Mouse (Mus musculus) gastrocnemius, postnatal 14 days (tissue): ENCODE measurements at regions not wholly inside any gene's neighbourhood (a gene's known extent, or its start where the extent isn't known, plus 50 kb on each side); places are given as distances from the start of the nearest gene placed in this dataset.

ENCODE experiments used
- DNase-seq: peaks from one replicate; pipeline ENCODE4 v3.0.0; 2021; ENCODE audit warnings: mixed read lengths
- intact Hi-C: fragments of 180-260 bp; cut with DNase I; formaldehyde crosslinking; loops from one replicate; pipeline ENCODE4 v1.15.1; 2025; ENCODE audit warnings: low total_unique reads

- intact Hi-C loops, result no loop called here
- peak; percentile 44 for DNase-seq
Measured at GRCm38 (mm10) chr6:84394496-84395090, 199.1 kb downstream of the Cyp26b1 start.

DNA sequence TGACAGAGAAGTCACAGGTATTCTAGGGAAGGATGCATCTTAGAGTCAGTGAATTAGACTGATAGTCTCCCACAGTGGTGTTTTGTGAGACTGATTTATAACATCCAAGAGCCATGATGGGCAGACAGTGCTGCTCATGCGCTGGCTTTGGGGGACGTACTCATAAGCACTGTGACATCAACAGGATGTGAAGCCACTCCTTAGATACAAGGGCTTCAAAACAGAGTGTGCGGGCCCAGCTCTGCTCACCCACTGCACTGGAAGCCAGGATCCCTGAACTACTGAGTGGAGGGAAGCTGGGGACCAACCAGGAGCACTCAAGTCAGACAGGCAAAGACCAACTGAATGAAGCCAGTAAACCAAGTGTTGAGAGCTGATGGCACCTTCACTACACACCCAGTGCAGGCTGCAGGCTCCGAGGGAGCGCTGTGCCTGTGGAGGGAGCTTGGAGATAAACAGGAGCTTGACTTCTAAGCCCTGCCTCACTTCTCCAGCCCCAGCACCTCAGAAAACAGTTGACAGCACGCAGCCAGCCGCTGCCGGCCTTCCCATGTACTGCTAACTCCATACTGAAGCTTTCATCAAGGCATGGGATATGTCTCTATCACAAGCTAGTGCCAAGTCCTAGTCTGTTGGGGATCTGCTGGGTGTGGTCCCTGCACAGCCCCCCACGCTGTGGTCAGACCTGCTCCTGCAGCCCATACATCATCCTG is 200.0 kb downstream of the Cyp26b1 start:
- intact Hi-C loops, result no loop called here
- DNase-seq, result no peak

- DNase-seq, result no peak
- intact Hi-C loops, result no loop called here
Measured at GRCm38 (mm10) chr6:84392752-84393511, 200.8 kb downstream of the Cyp26b1 start.

DNA sequence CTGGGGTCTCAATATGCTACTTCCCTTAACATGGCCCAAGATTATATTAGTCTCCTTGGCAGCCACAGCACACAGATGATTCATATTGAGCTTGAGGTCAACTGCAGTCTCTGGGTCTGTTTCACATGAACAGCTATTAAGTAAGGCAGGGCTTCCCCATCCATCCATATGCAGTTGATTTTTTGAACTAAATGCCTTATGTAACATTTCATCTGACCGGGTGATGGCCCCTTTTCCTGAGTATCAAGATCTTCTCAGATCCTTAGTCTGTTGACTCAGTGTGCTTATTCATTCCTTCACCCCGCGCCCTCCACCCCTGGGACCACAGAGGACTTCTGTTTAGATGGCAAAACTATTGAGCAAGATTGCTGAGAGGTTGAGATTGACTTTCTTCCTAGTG is 202.7 kb downstream of the Cyp26b1 start:
- no peak for DNase-seq

GRCm38 (mm10) chr6:84385696-84386095 is 208.0 kb downstream of the Cyp26b1 start:
- intact Hi-C loops, result no loop called here
- peak; percentile 56 for DNase-seq

More for the DNA sequence above, 202.7 kb downstream of the Cyp26b1 start:
- intact Hi-C loops, result no loop called here

- DNase-seq, result peak; percentile 22
- intact Hi-C loops, result no loop called here
Measured at GRCm38 (mm10) chr6:84383718-84384117, 210.0 kb downstream of the Cyp26b1 start.

- DNase-seq, result no peak
- intact Hi-C loops, result no loop called here
Measured at GRCm38 (mm10) chr6:84383141-84383540, 210.6 kb downstream of the Cyp26b1 start.

GRCm38 (mm10) chr6:84381571-84381970 is 212.1 kb downstream of the Cyp26b1 start:
- no peak for DNase-seq
- intact Hi-C loops, result no loop called here

GRCm38 (mm10) chr6:84376666-84377065 is 217.0 kb downstream of the Cyp26b1 start:
- intact Hi-C loops, result no loop called here
- no peak for DNase-seq

- intact Hi-C loops, result no loop called here
- DNase-seq, result peak; percentile 49
Measured at GRCm38 (mm10) chr6:84375498-84375897, 218.2 kb downstream of the Cyp26b1 start.

DNA sequence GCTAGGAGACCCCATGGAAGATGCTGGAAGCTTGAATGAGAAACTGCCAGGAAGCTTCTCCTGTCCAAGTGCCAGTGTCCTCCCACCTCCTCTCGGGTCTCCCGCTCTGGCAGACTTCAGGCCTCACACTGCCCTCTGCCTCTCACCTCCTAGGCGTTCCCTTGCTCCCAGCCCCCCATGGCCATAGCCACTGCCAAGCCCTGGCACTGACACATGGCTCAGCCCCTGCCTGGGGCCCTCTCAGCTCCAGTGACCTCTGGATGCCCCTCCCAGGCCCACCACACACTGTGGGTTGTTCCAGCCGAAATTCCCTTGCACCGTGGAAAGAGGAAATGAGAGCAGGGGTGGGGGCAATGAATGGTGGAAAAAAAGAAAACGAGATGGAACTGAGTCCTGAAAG is 227.3 kb downstream of the Cyp26b1 start:
- DNase-seq, result no peak
- intact Hi-C loops, result no loop called here

- intact Hi-C loops, result no loop called here
- DNase-seq, result no peak
Measured at GRCm38 (mm10) chr6:84365914-84366313, 227.8 kb downstream of the Cyp26b1 start.

GRCm38 (mm10) chr6:84364964-84365363 is 228.7 kb downstream of the Cyp26b1 start:
- no peak for DNase-seq
- intact Hi-C loops, result no loop called here

- intact Hi-C loops, result no loop called here
- DNase-seq, result no peak
Measured at GRCm38 (mm10) chr6:84362331-84362730, 231.4 kb downstream of the Cyp26b1 start.

DNA sequence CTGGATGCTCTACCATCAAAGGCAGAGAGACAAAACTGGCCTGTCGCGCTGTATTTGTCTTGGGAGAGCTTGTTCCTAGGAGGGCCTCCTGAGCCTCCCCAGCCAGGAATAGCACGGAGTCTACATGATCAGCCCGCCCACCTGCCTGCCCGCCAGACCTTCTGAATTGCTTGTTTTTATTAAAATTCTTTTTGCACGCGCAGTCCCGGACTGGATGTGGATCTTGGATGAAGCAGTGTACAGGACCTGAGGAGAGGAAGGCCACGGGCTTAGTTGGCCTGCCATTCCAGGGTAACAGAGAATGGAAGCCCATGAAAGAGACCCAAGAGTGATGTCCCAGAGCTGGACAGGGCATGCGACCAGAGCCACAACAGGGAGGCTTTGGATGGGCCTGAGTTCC is 235.8 kb downstream of the Cyp26b1 start:
- intact Hi-C loops, result no loop called here
- DNase-seq, result no peak

DNA sequence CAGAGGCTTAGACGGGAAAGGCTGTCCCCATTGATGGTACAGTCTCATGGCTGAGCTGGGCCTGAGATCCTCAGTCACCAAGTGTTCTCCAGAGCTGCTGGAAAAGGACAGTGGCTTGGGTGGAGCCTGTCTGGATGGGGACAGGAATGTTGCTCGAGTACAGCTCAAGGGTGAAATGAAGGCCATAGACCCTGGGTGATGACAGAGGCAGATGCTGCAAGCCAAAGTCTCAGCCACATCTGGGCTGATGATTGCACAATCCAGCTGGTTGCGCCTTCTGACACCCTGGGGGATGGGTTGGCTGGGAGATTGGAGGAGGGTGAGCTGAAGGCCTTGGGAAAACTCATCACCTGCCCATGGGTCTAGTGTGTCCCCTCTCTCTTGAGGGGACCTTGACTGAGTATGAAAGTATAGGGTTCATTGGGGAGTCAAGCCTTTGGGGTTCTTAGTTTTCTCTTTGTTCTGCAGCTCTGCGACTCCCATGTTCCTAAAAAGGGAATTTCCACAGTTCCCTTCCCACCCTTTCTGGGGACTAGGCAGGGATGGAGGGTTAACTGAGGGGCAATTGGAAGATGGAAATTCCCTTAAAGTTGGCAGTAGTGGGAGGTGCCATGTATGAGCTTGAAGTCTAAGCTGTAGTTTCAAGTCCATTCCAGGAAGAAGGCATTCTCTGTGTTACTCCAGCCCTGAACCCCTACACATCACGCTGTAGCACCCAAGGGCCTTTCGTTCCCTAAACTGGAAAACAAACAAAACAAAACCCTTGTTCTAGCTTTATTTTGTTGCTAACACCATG is 240.1 kb downstream of the Cyp26b1 start:
- intact Hi-C loops, result no loop called here
- DNase-seq, result peak; percentile 41

DNA sequence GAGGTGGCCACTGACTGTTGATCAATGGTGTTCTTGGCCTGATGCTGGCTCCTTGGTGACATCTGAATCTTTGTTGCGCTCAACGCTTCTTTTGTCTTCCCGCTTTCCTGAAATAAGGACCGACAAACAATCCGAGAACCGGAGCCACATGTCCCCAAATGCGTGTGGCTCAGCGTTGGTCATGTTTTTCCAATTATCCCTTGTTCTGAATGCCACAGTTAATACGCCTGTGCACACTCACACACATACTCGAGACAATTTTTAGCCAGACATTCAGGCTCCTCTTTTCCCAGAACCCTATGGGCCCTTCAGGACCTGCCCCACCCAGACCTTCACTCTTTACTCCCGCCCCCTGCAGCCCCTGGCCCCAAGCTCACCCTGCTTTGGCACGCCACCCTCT is 248.8 kb downstream of the Cyp26b1 start:
- intact Hi-C loops, result no loop called here
- no peak for DNase-seq

- intact Hi-C loops, result no loop called here
- DNase-seq, result no peak
Measured at GRCm38 (mm10) chr6:84333666-84334179, 260.0 kb downstream of the Cyp26b1 start.

DNA sequence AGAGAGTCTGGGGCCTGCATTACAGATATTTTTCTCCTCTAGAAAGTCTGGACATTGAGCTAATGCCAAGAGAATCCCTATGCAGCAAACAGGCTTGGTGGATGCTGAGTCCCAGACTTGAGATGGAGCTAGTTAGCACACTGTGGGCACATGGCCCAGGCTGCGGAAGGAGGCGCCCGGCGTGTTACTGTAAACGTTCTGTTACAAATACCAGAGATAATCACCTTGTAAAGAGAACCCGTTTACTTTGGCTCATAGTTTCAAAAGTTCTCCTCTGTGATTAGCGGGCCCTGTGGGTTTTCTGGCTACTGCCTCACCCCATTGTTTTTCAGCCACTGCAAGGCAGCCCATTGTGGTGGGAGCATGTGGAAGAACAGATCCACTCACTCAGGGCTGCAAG is 264.6 kb downstream of the Cyp26b1 start:
- no peak for DNase-seq
- intact Hi-C loops, result no loop called here

GRCm38 (mm10) chr6:84328030-84328390 is 265.7 kb downstream of the Cyp26b1 start:
- intact Hi-C loops, result no loop called here
- no peak for DNase-seq
